Mouse (Mus musculus) limb, embryonic 14.5 days (tissue): Measurements from ENCODE around the gene Nbdy. TPM values are rescaled to one million over a fixed set of nuclear protein-coding genes. Genes with fewer than 3 reads are reported as not detected.
A peak's percentile ranks its signal among the peaks of the same experiment; 100 is the strongest.

Experiments
- ATAC-seq: fragments of 200-750 bp; cut with Nextera tagmentation; 2 replicates; pipeline ENCODE4 v1.8.0; 2017; ENCODE audit warnings: low read depth, moderate number of reproducible peaks, moderate TSS enrichment; ENCODE audit not compliant: low FRiP score
- DNase-seq: peaks from one replicate; pipeline ENCODE4 v3.0.0-alpha.2; 2015; ENCODE audit warnings: low spot score
- H3K27ac ChIP-seq: fragments of 300-500 bp; sonication (generic); replicated peaks from 2 replicates; pipeline ENCODE4 v1.5.1; 2014; ENCODE audit warnings: low read depth, mild to moderate bottlenecking, low read length, moderate library complexity, mixed read lengths
- H3K27me3 ChIP-seq: fragments of 300-500 bp; sonication (generic); 2 replicates; pipeline ENCODE4 v1.6.1; 2014; ENCODE audit warnings: low read length, mixed read lengths; ENCODE audit not compliant: control insufficient read depth, insufficient read depth
- H3K36me3 ChIP-seq: fragments of 300-500 bp; sonication (generic); 2 replicates; pipeline ENCODE4 v1.6.1; 2014; ENCODE audit warnings: mild to moderate bottlenecking, low read length, moderate library complexity, mixed read lengths; ENCODE audit not compliant: control insufficient read depth, insufficient read depth
- H3K4me1 ChIP-seq: fragments of 300-500 bp; sonication (generic); 2 replicates; pipeline ENCODE4 v1.6.1; 2014; ENCODE audit warnings: antibody characterized with exemption, low read length, mixed read lengths; ENCODE audit not compliant: control insufficient read depth, insufficient read depth
- H3K4me2 ChIP-seq: fragments of 300-500 bp; sonication (generic); replicated peaks from 2 replicates; pipeline ENCODE4 v1.6.1; 2014; ENCODE audit warnings: low read depth, mild to moderate bottlenecking, low read length, moderate library complexity; ENCODE audit not compliant: severe bottlenecking
- H3K4me3 ChIP-seq: fragments of 300-500 bp; sonication (generic); replicated peaks from 2 replicates; pipeline ENCODE4 v1.5.1; 2014; ENCODE audit warnings: low read length
- H3K9ac ChIP-seq: fragments of 300-500 bp; sonication (generic); 2 replicates; pipeline ENCODE4 v1.6.1; 2014; ENCODE audit warnings: mild to moderate bottlenecking, low read depth, low read length, moderate library complexity; ENCODE audit not compliant: severe bottlenecking
- H3K9me3 ChIP-seq: fragments of 300-500 bp; sonication (generic); 2 replicates; pipeline ENCODE4 v1.6.1; 2016; ENCODE audit warnings: low read length; ENCODE audit not compliant: control insufficient read depth
- POLR2A ChIP-seq: fragments of 200-500 bp; IDR thresholded peaks from 2 replicates; pipeline ENCODE4 v1.8.0; 2012; ENCODE audit warnings: inconsistent platforms, mild to moderate bottlenecking, moderate library complexity, borderline replicate concordance; ENCODE audit not compliant: insufficient read depth, insufficient read length; ENCODE audit errors: extremely low read depth
- WGBS: fragments of 180-500 bp; shearing (Covaris S2); extraction: QIAGEN DNeasy Blood & Tissue Kit; methylation state at CpG from one replicate; pipeline ENCODE4 v1.1.7; 2014; 5-methylcytosine and 5-hydroxymethylcytosine counted together
- polyA plus RNA-seq, 2 experiments: library from polyadenylated mRNA; depleted of rRNA in 1 of 2; stranded (reverse) in 1 of 2; unstranded in 1 of 2; fragments of >200 nt; fragmentation: Nextera tagmentation in 1 of 2; extraction: Ambion mirVana in 1 of 2; gene quantifications; 2 replicates each; pipeline versions ENCODE4 v1.2.1 to v1.2.3; 2012 to 2014

Gene Nbdy
- polyA plus RNA-seq, 2 experiments, result 101 to 142 TPM

- Histone ChIP-seq H3K4me2 (no peak overlapping the region), H3K36me3 (no peaks in the 10 kb centered on the region), H3K4me1 (no peaks in the 10 kb centered on the region), H3K4me3 (no peak overlapping the region), H3K27me3 (no peaks in the 10 kb centered on the region), H3K9me3 (no peaks in the 10 kb centered on the region), H3K27ac (no peak overlapping the region), H3K9ac (no peak overlapping the region)
- no peak for DNase-seq
- no peak for ATAC-seq
- no peak for TF ChIP-seq POLR2A
- 29% methylated on average over 4 of the region's 4 CpGs for WGBS
Observed at GRCm38 (mm10) chrX:153719602-153720001, 3.8 kb upstream of the Nbdy start.

- Histone ChIP-seq H3K9me3 (no peaks in the 10 kb centered on the region), H3K36me3 (0 out of 2 replicates have a peak, but pooled peaks cover 3% of the 10 kb centered on the region), H3K4me2 (peak overlapping the region; percentile 45), H3K9ac (peak overlapping the region; percentile 72; the same call in 1 of the 2 replicates), H3K27ac (no peak overlapping the region), H3K4me3 (peak overlapping the region; percentile 54), H3K4me1 (peaks cover 4% of the 10 kb centered on the region; the same call in 1 of the 2 replicates), H3K27me3 (no peaks in the 10 kb centered on the region)
- no peak for TF ChIP-seq POLR2A
- 19% methylated on average over 3 of the region's 3 CpGs for WGBS
- ATAC-seq, result no peak
- peak; percentile 29 for DNase-seq
Observed at GRCm38 (mm10) chrX:153724400-153724799, 1.0 kb downstream of the Nbdy start.

- Histone ChIP-seq H3K4me2 (no peak overlapping the region), H3K4me3 (no peak overlapping the region), H3K9ac (no peak overlapping the region), H3K4me1 (no peaks in the 10 kb centered on the region), H3K36me3 (peaks cover 7% of the 10 kb centered on the region), H3K9me3 (no peaks in the 10 kb centered on the region), H3K27ac (no peak overlapping the region), H3K27me3 (no peaks in the 10 kb centered on the region)
- no peak for TF ChIP-seq POLR2A
- WGBS, result 80% methylated on average over 4 of the region's 4 CpGs
- no peak for ATAC-seq
- DNase-seq, result no peak
Observed at GRCm38 (mm10) chrX:153735697-153736096, 12.3 kb downstream of the Nbdy start.

GRCm38 (mm10) chrX:153742493-153742892 lies 19.1 kb downstream of the Nbdy start:
- no peaks in the 10 kb centered on the region for H3K9me3 ChIP-seq
- 77% methylated on average over 3 of the region's 3 CpGs for WGBS
- no peaks in the 10 kb centered on the region for H3K27me3 ChIP-seq
- no peak for ATAC-seq
- no peak overlapping the region for H3K4me2 ChIP-seq
- no peaks in the 10 kb centered on the region for H3K4me1 ChIP-seq
- H3K27ac ChIP-seq, result no peak overlapping the region
- H3K36me3 ChIP-seq, result no peaks in the 10 kb centered on the region
- no peak for DNase-seq
- no peak for TF ChIP-seq POLR2A
- no peak overlapping the region for H3K9ac ChIP-seq
- no peak overlapping the region for H3K4me3 ChIP-seq

GRCm38 (mm10) chrX:153749230-153749629 lies 25.8 kb downstream of the Nbdy start:
- Histone ChIP-seq H3K4me2 (no peak overlapping the region), H3K27ac (no peak overlapping the region), H3K9me3 (no peaks in the 10 kb centered on the region), H3K9ac (no peak overlapping the region), H3K4me1 (no peaks in the 10 kb centered on the region), H3K36me3 (no peaks in the 10 kb centered on the region), H3K27me3 (no peaks in the 10 kb centered on the region), H3K4me3 (no peak overlapping the region)
- 39% methylated on average over 2 of the region's 2 CpGs for WGBS
- TF ChIP-seq POLR2A, result no peak
- DNase-seq, result no peak
- no peak for ATAC-seq

Other genes with a start within 250 kb of the Nbdy start
- gene Ubqln2, start 225.4 kb upstream of the Nbdy start, polyA plus RNA-seq (2012; rRNA removed), result 64.4 and 86.6 TPM in 2 replicates
- 29.2 and 31.9 TPM in 2 replicates for gene Ubqln2, start 225.4 kb upstream of the Nbdy start, polyA plus RNA-seq (2014; fragmentation: Nextera tagmentation; extraction: Ambion mirVana)
- not detected in 2 replicates for gene Cypt3, start 165.0 kb upstream of the Nbdy start, polyA plus RNA-seq (2012; rRNA removed)
- gene Cypt3, start 165.0 kb upstream of the Nbdy start, polyA plus RNA-seq (2014; fragmentation: Nextera tagmentation; extraction: Ambion mirVana), result not detected in 2 replicates
- 8.1 and 8.6 TPM in 2 replicates for gene Kctd12b, start 27.2 kb upstream of the Nbdy start, polyA plus RNA-seq (2012; rRNA removed)
- gene Kctd12b, start 27.2 kb upstream of the Nbdy start, polyA plus RNA-seq (2014; fragmentation: Nextera tagmentation; extraction: Ambion mirVana), result 8.8 and 9.8 TPM in 2 replicates
- 10.4 and 14.3 TPM in 2 replicates for gene Spin2c, start 108.6 kb downstream of the Nbdy start, polyA plus RNA-seq (2012; rRNA removed)
- 22.2 and 27.9 TPM in 2 replicates for gene Spin2c, start 108.6 kb downstream of the Nbdy start, polyA plus RNA-seq (2014; fragmentation: Nextera tagmentation; extraction: Ambion mirVana)